Mouse (Mus musculus): ENCODE measurements around the gene Srcap. TPM values are rescaled to one million over a fixed set of nuclear protein-coding genes. Genes with fewer than 3 reads are reported as not detected.

The Srcap gene
- polyA plus RNA-seq, 1 experiment, result 18.6 TPM

- DNase-seq, result peak; percentile 16
- TF ChIP-seq CTCF (conservative IDR thresholded peaks at IDR 0.05; ENCODE audit: insufficient read depth, insufficient read length, low read depth, low read length), result no peak
- no peak for TF ChIP-seq POLR2A (IDR thresholded peaks at IDR 0.05; ENCODE audit: low read depth, low read length)
- H3K4me1 ChIP-seq (ENCODE audit: control insufficient read depth, insufficient read depth, low read length), result peaks cover 10% of the 10 kb centered on the region; the same call in 1 of the 2 replicates
- H3K27me3 ChIP-seq (replicated peaks; ENCODE audit: control insufficient read depth, insufficient read depth, low read length), result no peaks in the 10 kb centered on the region
- H3K4me3 ChIP-seq (ENCODE audit: insufficient read depth, low read depth, low read length), result peak overlapping the region; percentile 82
- peak overlapping the region; percentile 94 for H3K27ac ChIP-seq (ENCODE audit: insufficient read depth, low read depth, low read length)
- no peaks in the 10 kb centered on the region; the same call in none of the 2 replicates for H3K36me3 ChIP-seq (ENCODE audit: control insufficient read depth, insufficient read depth, low read length)
- 1% methylated on average over 7 of the region's 7 CpGs for WGBS
Observed at GRCm38 (mm10) chr7:127472060-127472459, 39.7 kb upstream of the Srcap start.

GRCm38 (mm10) chr7:127473705-127474104 is 38.1 kb upstream of the Srcap start:
- no peaks in the 10 kb centered on the region for H3K27me3 ChIP-seq (replicated peaks; ENCODE audit: control insufficient read depth, insufficient read depth, low read length)
- no peak for DNase-seq
- H3K4me1 ChIP-seq (ENCODE audit: control insufficient read depth, insufficient read depth, low read length), result peaks cover 10% of the 10 kb centered on the region; the same call in 1 of the 2 replicates
- no peak overlapping the region for H3K27ac ChIP-seq (ENCODE audit: insufficient read depth, low read depth, low read length)
- TF ChIP-seq POLR2A (IDR thresholded peaks at IDR 0.05; ENCODE audit: low read depth, low read length) (no peak), CTCF (conservative IDR thresholded peaks at IDR 0.05; ENCODE audit: insufficient read depth, insufficient read length, low read depth, low read length) (no peak)
- WGBS, result 90% methylated on average over 5 of the region's 5 CpGs
- no peak overlapping the region for H3K4me3 ChIP-seq (ENCODE audit: insufficient read depth, low read depth, low read length)
- no peaks in the 10 kb centered on the region; the same call in none of the 2 replicates for H3K36me3 ChIP-seq (ENCODE audit: control insufficient read depth, insufficient read depth, low read length)

- Histone ChIP-seq H3K27ac (ENCODE audit: insufficient read depth, low read depth, low read length) (no peak overlapping the region), H3K4me1 (ENCODE audit: control insufficient read depth, insufficient read depth, low read length) (peaks cover 10% of the 10 kb centered on the region; the same call in 1 of the 2 replicates), H3K4me3 (ENCODE audit: insufficient read depth, low read depth, low read length) (no peak overlapping the region), H3K36me3 (ENCODE audit: control insufficient read depth, insufficient read depth, low read length) (no peaks in the 10 kb centered on the region; the same call in none of the 2 replicates), H3K27me3 (replicated peaks; ENCODE audit: control insufficient read depth, insufficient read depth, low read length) (no peaks in the 10 kb centered on the region)
- DNase-seq, result peak; percentile 26
- 57% methylated on average over 6 of the region's 6 CpGs for WGBS
- TF ChIP-seq CTCF (conservative IDR thresholded peaks at IDR 0.05; ENCODE audit: insufficient read depth, insufficient read length, low read depth, low read length) (no peak), POLR2A (IDR thresholded peaks at IDR 0.05; ENCODE audit: low read depth, low read length) (no peak)
Observed at GRCm38 (mm10) chr7:127474378-127475070, 37.3 kb upstream of the Srcap start.

- peaks cover 10% of the 10 kb centered on the region; the same call in 1 of the 2 replicates for H3K4me1 ChIP-seq (ENCODE audit: control insufficient read depth, insufficient read depth, low read length)
- no peak overlapping the region for H3K27ac ChIP-seq (ENCODE audit: insufficient read depth, low read depth, low read length)
- 89% methylated on average over 11 of the region's 11 CpGs for WGBS
- TF ChIP-seq CTCF (conservative IDR thresholded peaks at IDR 0.05; ENCODE audit: insufficient read depth, insufficient read length, low read depth, low read length), result no peak
- no peak for TF ChIP-seq POLR2A (IDR thresholded peaks at IDR 0.05; ENCODE audit: low read depth, low read length)
- H3K4me3 ChIP-seq (ENCODE audit: insufficient read depth, low read depth, low read length), result no peak overlapping the region
- H3K27me3 ChIP-seq (replicated peaks; ENCODE audit: control insufficient read depth, insufficient read depth, low read length), result no peaks in the 10 kb centered on the region
- no peak for DNase-seq
- no peaks in the 10 kb centered on the region; the same call in none of the 2 replicates for H3K36me3 ChIP-seq (ENCODE audit: control insufficient read depth, insufficient read depth, low read length)
Observed at GRCm38 (mm10) chr7:127475186-127475740, 36.5 kb upstream of the Srcap start.

GRCm38 (mm10) chr7:127476336-127476735 is 35.4 kb upstream of the Srcap start:
- DNase-seq, result no peak
- Histone ChIP-seq H3K36me3 (ENCODE audit: control insufficient read depth, insufficient read depth, low read length) (no peaks in the 10 kb centered on the region; the same call in none of the 2 replicates), H3K27ac (ENCODE audit: insufficient read depth, low read depth, low read length) (no peak overlapping the region), H3K27me3 (replicated peaks; ENCODE audit: control insufficient read depth, insufficient read depth, low read length) (no peaks in the 10 kb centered on the region), H3K4me3 (ENCODE audit: insufficient read depth, low read depth, low read length) (no peak overlapping the region), H3K4me1 (ENCODE audit: control insufficient read depth, insufficient read depth, low read length) (peaks cover 17% of the 10 kb centered on the region; the same call in 1 of the 2 replicates)
- 94% methylated on average over 11 of the region's 11 CpGs for WGBS
- TF ChIP-seq CTCF (conservative IDR thresholded peaks at IDR 0.05; ENCODE audit: insufficient read depth, insufficient read length, low read depth, low read length), result no peak
- no peak for TF ChIP-seq POLR2A (IDR thresholded peaks at IDR 0.05; ENCODE audit: low read depth, low read length)

- 47% methylated on average over 4 of the region's 4 CpGs for WGBS
- no peaks in the 10 kb centered on the region; the same call in none of the 2 replicates for H3K36me3 ChIP-seq (ENCODE audit: control insufficient read depth, insufficient read depth, low read length)
- no peak for TF ChIP-seq CTCF (conservative IDR thresholded peaks at IDR 0.05; ENCODE audit: insufficient read depth, insufficient read length, low read depth, low read length)
- TF ChIP-seq POLR2A (IDR thresholded peaks at IDR 0.05; ENCODE audit: low read depth, low read length), result no peak
- no peaks in the 10 kb centered on the region for H3K27me3 ChIP-seq (replicated peaks; ENCODE audit: control insufficient read depth, insufficient read depth, low read length)
- peak overlapping the region; percentile 61 for H3K27ac ChIP-seq (ENCODE audit: insufficient read depth, low read depth, low read length)
- H3K4me1 ChIP-seq (ENCODE audit: control insufficient read depth, insufficient read depth, low read length), result peaks cover 17% of the 10 kb centered on the region; the same call in 1 of the 2 replicates
- DNase-seq, result no peak
- no peak overlapping the region for H3K4me3 ChIP-seq (ENCODE audit: insufficient read depth, low read depth, low read length)
Observed at GRCm38 (mm10) chr7:127476855-127477254, 34.9 kb upstream of the Srcap start.
